Mouse (Mus musculus): Measurements from ENCODE around the gene Rhof. TPM values are rescaled to one million over a fixed set of nuclear protein-coding genes. Genes with fewer than 3 reads are reported as not detected.
A peak's percentile ranks its signal among the peaks of the same experiment; 100 is the strongest.

The Rhof gene
- polyA plus RNA-seq, 1 experiment from 2014 or later: 3.7 TPM

GRCm38 (mm10) chr5:123090560-123091306 lies 41.8 kb downstream of the Rhof start:
- Histone ChIP-seq H3K4me1 (peaks cover 10% of the 10 kb centered on the region), H3K27ac (no peak overlapping the region), H3K9ac (no peak overlapping the region), H3K4me2 (replicated peaks) (no peak overlapping the region), H3K4me3 (no peak overlapping the region), H3K9me3 (no peaks in the 10 kb centered on the region), H3K27me3 (no peaks in the 10 kb centered on the region), H3K36me3 (0 out of 2 replicates have a peak, but pooled peaks cover 8% of the 10 kb centered on the region)
- ATAC-seq (ENCODE audit: low FRiP score, low read depth): no peak
- WGBS: 89% methylated on average over 10 of the region's 10 CpGs

- H3K4me1 ChIP-seq: no peaks in the 10 kb centered on the region
- no peak overlapping the region for H3K27ac ChIP-seq
- WGBS: 82% methylated on average over 4 of the region's 4 CpGs
- H3K9ac ChIP-seq: no peak overlapping the region
- no peaks in the 10 kb centered on the region for H3K27me3 ChIP-seq
- no peaks in the 10 kb centered on the region for H3K9me3 ChIP-seq
- H3K4me3 ChIP-seq: no peak overlapping the region
- ATAC-seq (ENCODE audit: low FRiP score, low read depth): no peak
- 0 out of 2 replicates have a peak, but pooled peaks cover 8% of the 10 kb centered on the region for H3K36me3 ChIP-seq
- H3K4me2 ChIP-seq (replicated peaks): no peak overlapping the region
Observed at GRCm38 (mm10) chr5:123088784-123089183, 43.7 kb downstream of the Rhof start.

- no peaks in the 10 kb centered on the region for H3K9me3 ChIP-seq
- no peak for ATAC-seq (ENCODE audit: low FRiP score, low read depth)
- no peak overlapping the region for H3K4me3 ChIP-seq
- no peak overlapping the region for H3K9ac ChIP-seq
- 81% methylated on average over 2 of the region's 2 CpGs for WGBS
- H3K27ac ChIP-seq: no peak overlapping the region
- no peaks in the 10 kb centered on the region for H3K27me3 ChIP-seq
- H3K36me3 ChIP-seq: 0 out of 2 replicates have a peak, but pooled peaks cover 8% of the 10 kb centered on the region
- no peaks in the 10 kb centered on the region for H3K4me1 ChIP-seq
- no peak overlapping the region for H3K4me2 ChIP-seq (replicated peaks)
Observed at GRCm38 (mm10) chr5:123086501-123086900, 46.0 kb downstream of the Rhof start.

GRCm38 (mm10) chr5:123083340-123084050 lies 49.0 kb downstream of the Rhof start:
- H3K27ac ChIP-seq: no peak overlapping the region
- 0 out of 2 replicates have a peak, but pooled peaks cover 4% of the 10 kb centered on the region for H3K4me1 ChIP-seq
- H3K9me3 ChIP-seq: 0 out of 2 replicates have a peak, but pooled peaks cover 3% of the 10 kb centered on the region
- H3K27me3 ChIP-seq: no peaks in the 10 kb centered on the region
- no peak overlapping the region for H3K4me3 ChIP-seq
- no peak for ATAC-seq (ENCODE audit: low FRiP score, low read depth)
- H3K9ac ChIP-seq: no peak overlapping the region
- H3K4me2 ChIP-seq (replicated peaks): no peak overlapping the region
- 73% methylated on average over 13 of the region's 13 CpGs for WGBS
- no peaks in the 10 kb centered on the region for H3K36me3 ChIP-seq

GRCm38 (mm10) chr5:123080510-123080909 lies 52.0 kb downstream of the Rhof start:
- 0 out of 2 replicates have a peak, but pooled peaks cover 3% of the 10 kb centered on the region for H3K9me3 ChIP-seq
- no peak overlapping the region for H3K4me2 ChIP-seq (replicated peaks)
- no peaks in the 10 kb centered on the region for H3K27me3 ChIP-seq
- peaks cover 22% of the 10 kb centered on the region for H3K4me1 ChIP-seq
- H3K4me3 ChIP-seq: no peak overlapping the region
- no peak overlapping the region for H3K9ac ChIP-seq
- WGBS: 91% methylated on average over 13 of the region's 13 CpGs
- no peaks in the 10 kb centered on the region for H3K36me3 ChIP-seq
- no peak for ATAC-seq (ENCODE audit: low FRiP score, low read depth)
- no peak overlapping the region for H3K27ac ChIP-seq

GRCm38 (mm10) chr5:123080041-123080440 lies 52.5 kb downstream of the Rhof start:
- Histone ChIP-seq H3K27ac (0 out of 2 replicates have a peak overlapping the region, but pooled peaks have one; percentile 4), H3K36me3 (no peaks in the 10 kb centered on the region), H3K4me2 (replicated peaks) (no peak overlapping the region), H3K9ac (no peak overlapping the region), H3K9me3 (0 out of 2 replicates have a peak, but pooled peaks cover 3% of the 10 kb centered on the region), H3K27me3 (no peaks in the 10 kb centered on the region), H3K4me1 (peaks cover 26% of the 10 kb centered on the region), H3K4me3 (no peak overlapping the region)
- ATAC-seq (ENCODE audit: low FRiP score, low read depth): no peak
- WGBS: 24% methylated on average over 8 of the region's 8 CpGs

GRCm38 (mm10) chr5:123079568-123079967 lies 52.9 kb downstream of the Rhof start:
- no peaks in the 10 kb centered on the region for H3K27me3 ChIP-seq
- ATAC-seq (ENCODE audit: low FRiP score, low read depth): no peak
- no peak overlapping the region for H3K4me3 ChIP-seq
- H3K4me1 ChIP-seq: peaks cover 26% of the 10 kb centered on the region
- H3K9me3 ChIP-seq: 0 out of 2 replicates have a peak, but pooled peaks cover 3% of the 10 kb centered on the region
- 87% methylated on average over 1 of the region's 1 CpGs for WGBS
- H3K27ac ChIP-seq: 0 out of 2 replicates have a peak overlapping the region, but pooled peaks have one; percentile 4
- no peak overlapping the region for H3K9ac ChIP-seq
- no peaks in the 10 kb centered on the region for H3K36me3 ChIP-seq
- no peak overlapping the region for H3K4me2 ChIP-seq (replicated peaks)

DNA sequence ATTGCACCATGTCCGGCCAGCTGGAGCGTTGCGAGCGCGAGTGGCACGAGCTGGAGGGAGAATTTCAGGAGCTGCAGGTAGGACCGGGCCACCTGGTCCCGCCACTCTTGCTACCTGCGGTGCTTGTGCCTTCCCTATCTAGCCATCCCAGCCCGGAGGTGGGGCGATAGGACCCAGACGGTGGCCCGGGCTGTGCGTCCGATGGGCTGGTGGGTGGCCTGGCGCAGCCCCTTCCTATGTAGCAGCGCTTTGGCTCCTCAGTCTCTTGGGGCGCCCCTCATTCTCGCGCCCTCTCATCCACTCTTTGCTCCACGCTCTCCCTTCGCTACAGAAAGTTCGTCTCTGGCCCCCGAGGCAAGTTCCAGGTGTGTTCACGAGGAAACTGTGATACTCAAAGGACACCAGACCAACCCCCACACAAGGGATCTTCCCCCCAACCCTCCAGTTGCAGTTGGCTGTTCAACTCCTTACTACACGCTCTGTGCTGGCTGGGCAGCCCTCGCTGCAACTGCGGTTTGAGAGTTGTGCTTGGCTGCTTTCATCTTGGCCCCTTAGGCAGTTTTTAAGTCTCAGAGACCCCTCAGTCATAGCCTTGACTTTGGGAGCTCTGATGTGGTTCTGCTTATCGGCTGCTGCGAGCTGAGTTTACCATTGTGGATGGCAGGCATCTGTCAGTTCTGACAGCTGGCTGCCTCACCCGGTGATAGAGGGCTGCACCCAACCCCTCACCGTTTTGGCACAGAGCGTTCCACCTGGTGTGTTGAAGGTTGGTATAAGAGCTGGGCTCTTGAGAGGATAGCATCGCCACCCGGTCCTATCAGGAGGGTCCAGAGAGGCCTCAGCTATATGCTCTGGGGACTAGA lies 55.8 kb downstream of the Rhof start:
- Histone ChIP-seq H3K4me2 (replicated peaks) (peak overlapping the region; percentile 81), H3K27me3 (no peaks in the 10 kb centered on the region), H3K27ac (peak overlapping the region; percentile 49), H3K4me1 (peaks cover 26% of the 10 kb centered on the region), H3K4me3 (peak overlapping the region; percentile 74), H3K9me3 (0 out of 2 replicates have a peak, but pooled peaks cover 3% of the 10 kb centered on the region), H3K9ac (peak overlapping the region; percentile 66), H3K36me3 (no peaks in the 10 kb centered on the region)
- WGBS: 5% methylated on average over 35 of the region's 35 CpGs
- peak; percentile 87 for ATAC-seq (ENCODE audit: low FRiP score, low read depth)

GRCm38 (mm10) chr5:123075576-123076418 lies 56.7 kb downstream of the Rhof start:
- H3K4me3 ChIP-seq: peak overlapping the region; percentile 74
- H3K36me3 ChIP-seq: no peaks in the 10 kb centered on the region
- H3K4me2 ChIP-seq (replicated peaks): peak overlapping the region; percentile 81
- 11% methylated on average over 33 of the region's 45 CpGs for WGBS
- H3K9me3 ChIP-seq: 0 out of 2 replicates have a peak, but pooled peaks cover 3% of the 10 kb centered on the region
- peak overlapping the region; percentile 49 for H3K27ac ChIP-seq
- peak; percentile 90 for ATAC-seq (ENCODE audit: low FRiP score, low read depth)
- H3K9ac ChIP-seq: peak overlapping the region; percentile 66
- no peaks in the 10 kb centered on the region for H3K27me3 ChIP-seq
- peaks cover 26% of the 10 kb centered on the region for H3K4me1 ChIP-seq

DNA sequence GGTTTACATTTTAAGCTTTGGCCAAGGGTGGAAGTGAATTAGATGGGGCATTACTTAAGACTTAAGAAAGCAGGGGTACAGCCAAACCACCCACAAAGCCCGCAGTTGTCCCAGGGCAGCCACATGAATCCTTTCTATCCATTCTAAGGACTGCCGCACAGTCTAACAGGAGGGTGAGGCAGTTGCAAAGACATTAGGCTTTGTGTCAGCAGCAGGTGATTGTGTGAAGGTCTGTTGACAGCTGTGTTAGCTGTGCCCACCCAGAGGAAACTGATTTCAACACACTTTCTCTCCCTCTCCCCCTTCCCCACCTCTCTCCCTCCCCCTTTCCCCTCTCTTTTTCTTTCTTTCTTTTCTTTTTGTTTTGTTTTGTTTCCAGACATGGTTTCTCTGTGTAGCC lies 63.8 kb downstream of the Rhof start:
- H3K4me1 ChIP-seq: peaks cover 7% of the 10 kb centered on the region
- H3K9me3 ChIP-seq: no peaks in the 10 kb centered on the region
- no peak overlapping the region for H3K4me3 ChIP-seq
- ATAC-seq (ENCODE audit: low FRiP score, low read depth): no peak
- WGBS: 98% methylated on average over 2 of the region's 2 CpGs
- H3K4me2 ChIP-seq (replicated peaks): no peak overlapping the region
- no peaks in the 10 kb centered on the region for H3K27me3 ChIP-seq
- no peak overlapping the region for H3K27ac ChIP-seq
- no peaks in the 10 kb centered on the region for H3K36me3 ChIP-seq
- H3K9ac ChIP-seq: no peak overlapping the region

DNA sequence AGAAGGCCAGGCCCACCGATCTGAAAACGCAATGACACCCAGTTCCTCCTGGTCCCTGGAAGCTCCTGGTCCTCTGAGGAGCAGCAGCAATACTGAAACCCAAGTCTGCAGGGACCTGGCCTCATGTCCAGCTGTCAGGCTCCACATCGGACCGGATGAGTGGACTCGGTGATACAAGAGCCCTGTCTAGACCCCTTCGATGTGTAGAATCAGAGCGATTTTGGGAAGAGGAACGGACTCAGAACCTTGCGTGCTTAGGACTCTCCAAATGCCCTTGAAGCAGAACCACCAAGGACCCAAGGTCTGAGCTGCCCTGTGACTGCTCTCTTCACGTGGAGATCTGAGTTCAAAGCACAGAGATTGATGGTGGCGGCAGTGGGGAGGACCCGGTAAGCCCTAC lies 64.4 kb downstream of the Rhof start, which contains the start of gene Tmem120b:
Gene Tmem120b (plus strand): TSS at position 301 of the 400 bp plus-strand sequence.
- H3K9me3 ChIP-seq: no peaks in the 10 kb centered on the region
- H3K4me3 ChIP-seq: no peak within 1 kb of the TSS
- peaks cover 7% of the 10 kb centered on the region for H3K4me1 ChIP-seq
- H3K4me2 ChIP-seq (replicated peaks): no peak within 1 kb of the TSS
- H3K27ac ChIP-seq: no peak within 1 kb of the TSS
- H3K9ac ChIP-seq: no peak within 1 kb of the TSS
- no peaks in the 10 kb centered on the region for H3K36me3 ChIP-seq
- no peak for ATAC-seq (ENCODE audit: low FRiP score, low read depth)
- 86% methylated on average over 12 of the region's 12 CpGs for WGBS
- H3K27me3 ChIP-seq: no peaks in the 10 kb centered on the region

Measured in limb, embryonic 13.5 days (tissue).